Mouse (Mus musculus) embryo, embryonic 11 days (tissue): ENCODE measurements around the gene Nckap5.
A peak's percentile ranks its signal among the peaks of the same experiment; 100 is the strongest.

Experiments
- DNase-seq: peaks from one replicate; pipeline ENCODE4 v3.0.0-alpha.2; 2015

Nckap5 gene

DNA sequence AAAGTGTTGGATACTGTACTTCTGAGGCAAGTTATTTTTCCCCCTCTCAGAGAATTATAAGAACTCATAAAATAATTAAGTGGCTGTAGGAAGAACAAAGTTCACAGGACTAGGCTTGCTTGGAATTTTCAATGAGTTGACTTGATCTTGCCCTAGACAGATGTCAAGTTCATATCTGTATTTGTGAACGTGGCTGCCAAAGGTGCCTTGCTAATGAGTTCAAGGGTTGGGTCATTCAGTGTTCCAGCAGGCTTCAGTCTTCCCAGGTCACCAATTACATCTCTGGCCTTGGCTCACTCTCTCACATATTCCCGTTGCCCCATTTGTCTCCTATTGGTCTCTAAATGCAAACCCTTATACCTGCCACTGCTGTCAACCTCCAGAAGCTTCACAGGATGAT is 846.0 kb downstream of the Nckap5 start:
- DNase-seq: no peak

DNA sequence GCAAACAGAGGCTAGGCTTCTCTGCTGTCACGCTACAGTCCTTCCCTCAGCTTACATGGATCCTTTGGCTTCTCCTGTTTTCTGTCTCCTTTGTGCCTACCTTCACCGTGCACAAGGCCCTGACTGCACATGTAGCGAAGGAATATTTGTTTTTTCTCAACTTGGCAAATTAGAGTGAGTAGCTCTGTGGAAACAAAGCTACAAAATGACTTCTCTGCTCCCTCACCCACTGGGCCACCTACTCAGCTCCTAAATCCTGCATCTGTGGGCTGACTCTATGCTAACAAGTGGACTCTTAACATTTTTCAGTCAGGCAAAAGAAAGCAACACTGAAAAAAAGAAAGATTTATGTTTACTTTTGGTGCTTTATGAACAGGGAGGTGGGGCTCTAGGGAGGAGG is 856.0 kb downstream of the Nckap5 start:
- no peak for DNase-seq

DNA sequence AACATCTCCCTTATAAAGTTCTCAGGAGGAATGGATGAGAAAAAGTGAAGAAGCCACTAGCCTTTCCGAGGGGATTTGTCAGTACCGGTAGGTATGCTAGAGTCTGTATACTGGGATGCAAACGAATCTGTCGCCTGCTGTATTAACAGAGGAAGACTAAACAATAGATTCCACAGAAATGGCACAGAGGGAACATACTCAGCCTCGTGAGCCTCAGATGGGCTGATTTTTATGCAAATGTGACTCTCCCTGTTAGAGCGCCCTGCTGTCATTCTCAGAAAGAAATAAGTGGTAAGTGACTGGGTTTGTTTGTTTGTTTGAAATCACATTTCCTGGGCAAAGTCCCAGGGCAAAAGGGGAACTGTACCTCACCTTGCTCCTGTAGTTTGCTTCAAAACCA is 858.7 kb downstream of the Nckap5 start:
- no peak for DNase-seq

DNA sequence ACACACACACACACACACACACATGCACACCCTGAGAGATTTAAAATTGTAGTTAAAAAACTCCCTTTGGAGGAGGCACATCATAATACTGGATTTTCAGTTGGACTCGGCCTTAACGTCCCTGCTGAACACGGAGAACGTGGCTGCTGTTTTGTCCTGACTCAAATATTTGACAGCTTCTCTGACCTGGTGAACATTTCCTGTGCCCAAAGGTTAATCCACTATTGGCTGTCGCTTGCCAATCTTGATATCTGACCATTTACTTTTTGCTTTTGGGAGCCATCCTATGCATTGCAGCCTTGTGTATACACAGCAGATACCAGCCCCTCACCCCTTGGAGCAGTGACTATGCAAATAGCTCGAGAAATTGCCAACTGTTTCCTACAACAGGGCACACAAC is 862.9 kb downstream of the Nckap5 start:
- no peak for DNase-seq

DNA sequence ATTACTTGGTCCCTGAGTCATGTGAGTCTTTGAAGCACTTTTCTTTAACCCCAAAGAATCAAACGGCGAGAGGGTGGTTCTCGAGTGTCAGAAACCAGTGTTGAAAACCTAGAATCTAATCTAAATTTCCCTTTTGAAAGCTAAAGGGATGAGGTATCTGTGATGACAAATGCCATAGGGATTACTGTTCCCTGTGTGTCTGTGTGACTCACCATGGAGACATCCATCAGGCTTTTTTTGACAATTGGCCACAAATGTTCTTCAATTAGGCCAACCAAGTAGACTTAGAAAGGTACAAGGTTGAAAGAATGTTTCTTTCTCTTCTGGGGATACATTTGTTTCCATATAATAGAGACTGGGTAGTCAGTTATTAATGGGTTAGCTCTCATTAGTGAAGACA is 879.6 kb downstream of the Nckap5 start:
- DNase-seq: no peak

DNA sequence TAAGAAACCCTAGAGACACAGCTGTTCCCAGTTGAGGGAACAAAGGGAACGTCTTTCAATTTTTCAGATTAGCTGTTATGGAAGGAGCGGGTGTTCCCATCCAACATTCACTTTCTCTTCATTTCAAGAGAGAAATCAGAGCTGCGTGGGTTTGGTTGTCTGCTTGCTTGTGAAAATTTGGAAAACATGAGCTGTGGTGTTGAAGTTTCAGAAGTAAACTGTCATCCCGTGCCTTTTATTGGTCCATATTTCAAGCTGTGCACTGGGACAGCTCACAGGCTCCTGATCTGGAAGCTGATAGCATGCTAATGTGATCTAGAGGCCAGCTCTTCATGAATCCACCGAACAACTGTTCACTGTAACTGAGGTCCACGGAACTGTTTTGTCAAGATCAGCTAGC is 881.5 kb downstream of the Nckap5 start:
- no peak for DNase-seq

DNA sequence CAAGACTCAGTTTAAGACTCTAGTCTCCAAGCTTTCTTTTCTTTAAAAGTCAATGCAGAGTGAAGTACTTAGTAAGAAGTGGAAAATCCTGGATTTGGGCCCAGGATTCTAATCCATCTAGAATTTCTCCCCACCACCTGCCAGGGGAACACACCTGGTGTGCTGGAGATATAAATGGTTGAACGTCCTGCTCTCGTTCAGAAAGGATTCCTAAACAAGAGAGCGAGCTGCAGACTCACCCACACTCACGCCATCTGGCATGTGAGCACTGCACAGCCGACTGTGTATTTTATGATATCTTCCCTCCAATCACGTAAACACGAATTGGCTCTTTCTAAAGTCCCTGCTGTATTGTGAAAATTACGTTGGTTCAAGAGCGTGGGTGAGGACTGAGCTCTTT is 885.5 kb downstream of the Nckap5 start:
- no peak for DNase-seq

DNA sequence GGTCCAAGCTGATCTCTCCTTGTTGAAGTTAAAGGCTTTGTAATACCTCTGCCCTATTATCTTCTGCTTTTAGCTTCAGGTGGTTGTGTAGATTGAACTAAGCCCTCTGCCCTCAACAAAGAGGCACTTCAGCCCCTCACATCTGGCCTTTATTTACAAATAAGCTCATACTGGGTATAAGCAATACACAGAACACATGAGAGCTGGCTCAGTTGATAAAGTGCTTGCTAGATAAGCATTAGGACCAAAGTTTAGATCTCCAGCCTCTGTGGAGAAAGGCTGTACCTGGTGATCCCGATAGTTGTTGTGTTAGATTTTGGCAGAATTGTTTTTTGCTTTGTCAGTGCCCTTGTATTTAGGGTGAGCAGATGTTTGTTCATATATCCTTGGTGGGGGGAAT is 887.3 kb downstream of the Nckap5 start:
- no peak for DNase-seq

DNA sequence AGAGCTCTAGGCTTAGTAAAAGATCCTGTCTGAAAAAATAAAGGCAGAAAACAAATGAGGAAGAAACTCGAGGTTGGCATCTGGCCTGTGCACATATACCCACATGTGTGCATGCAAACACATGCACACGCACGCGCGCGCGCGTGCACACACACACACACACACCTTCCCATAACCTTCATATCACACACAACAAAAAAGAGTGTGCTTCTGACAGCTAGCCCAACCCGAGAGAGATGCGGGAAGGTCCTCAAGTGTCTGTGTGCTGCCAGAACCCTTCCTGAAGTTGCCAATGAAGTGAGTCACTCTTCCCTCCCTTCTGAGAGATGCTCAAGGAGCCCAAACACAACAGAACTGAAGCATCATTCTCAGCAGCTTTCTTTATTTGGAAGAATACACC is 905.1 kb downstream of the Nckap5 start:
- no peak for DNase-seq

DNA sequence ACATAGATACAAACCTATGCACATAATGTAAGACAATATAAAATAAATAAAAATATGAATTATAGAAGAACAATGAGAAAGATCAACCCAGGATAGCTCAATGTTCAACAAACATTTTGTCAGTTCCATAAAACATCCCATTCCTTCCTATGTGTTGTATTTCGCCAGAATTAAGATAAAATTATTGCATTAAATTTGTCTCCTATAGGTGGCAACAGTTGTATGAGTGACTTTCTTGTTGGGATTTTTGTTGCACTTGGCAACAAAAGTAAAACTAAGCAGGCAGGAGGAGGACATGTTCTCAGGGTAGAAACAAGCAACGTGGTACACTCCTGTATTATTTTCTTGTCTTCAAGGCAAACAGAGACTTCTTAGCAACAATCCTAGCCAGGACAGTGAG is 907.5 kb downstream of the Nckap5 start:
- no peak for DNase-seq

DNA sequence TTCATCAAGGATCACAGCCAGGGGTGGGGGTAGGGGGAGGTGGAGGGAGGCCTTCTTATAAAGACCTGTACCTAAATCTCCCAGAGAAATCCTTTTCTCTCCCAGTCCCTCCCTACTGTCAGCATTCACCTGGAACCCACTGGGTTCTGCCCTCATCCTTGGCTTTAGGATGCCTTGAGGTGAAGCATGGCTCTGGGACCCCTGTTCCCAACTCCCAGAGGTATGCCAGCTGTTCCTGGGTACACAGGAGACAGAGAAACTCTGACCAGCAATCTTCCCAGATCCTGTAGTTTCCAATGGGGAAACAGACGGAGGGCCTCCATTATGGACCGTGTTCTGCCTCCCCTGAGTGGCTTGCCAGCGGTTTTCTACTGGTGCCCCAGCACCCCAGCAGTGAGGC is 909.9 kb downstream of the Nckap5 start:
- DNase-seq: no peak

DNA sequence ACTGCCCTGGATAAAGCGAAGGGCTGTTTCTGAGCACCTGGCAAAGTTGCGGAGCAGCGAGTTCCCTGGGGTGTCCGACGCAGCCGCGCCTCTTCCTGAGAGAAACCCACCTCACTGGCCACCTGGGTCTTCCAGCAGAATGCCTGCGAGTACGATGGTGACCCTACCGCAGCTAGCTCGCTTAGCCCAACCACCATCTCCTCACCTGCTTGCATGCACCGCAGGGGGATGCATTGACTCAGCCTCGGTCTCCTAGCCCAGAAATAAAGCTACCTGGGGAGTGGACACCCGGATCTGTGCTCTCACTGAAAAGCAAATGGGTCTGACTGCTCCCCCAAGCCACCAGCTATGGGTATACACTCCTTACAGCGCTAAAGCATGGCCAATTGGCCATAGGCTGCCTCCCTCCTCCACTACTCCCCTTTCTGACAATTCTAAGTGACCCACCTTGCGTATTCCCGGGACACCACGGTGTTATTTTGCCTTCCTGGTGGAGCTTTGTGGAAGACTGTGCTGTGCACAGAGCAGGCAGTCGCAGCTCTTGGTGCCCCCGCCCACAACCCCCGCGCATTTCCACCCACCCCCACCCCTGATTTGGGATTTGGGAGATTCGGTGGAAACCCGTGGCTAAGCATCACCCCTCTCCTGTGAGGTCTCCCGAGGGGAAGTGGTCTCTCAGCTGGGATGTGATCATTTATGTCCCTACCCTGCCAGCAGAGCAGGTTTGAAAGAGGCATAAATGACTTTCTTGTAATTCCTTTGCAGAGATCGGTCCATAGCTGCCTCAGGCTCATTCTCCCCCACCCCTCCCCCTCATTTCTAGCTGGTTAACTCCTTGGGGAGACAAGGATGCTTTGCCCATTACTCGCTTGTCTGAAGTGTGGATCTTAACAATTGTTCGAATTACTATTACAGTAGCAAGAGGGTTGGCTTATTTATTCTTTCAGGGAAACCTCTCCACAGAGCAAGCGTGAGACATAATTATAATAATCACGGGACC is 917.7 kb downstream of the Nckap5 start, which contains the start of gene Lypd1:
TSS of gene Lypd1 (minus strand) at position 501 of the 1,000 bp plus-strand sequence.
- DNase-seq: peak; percentile 6

DNA sequence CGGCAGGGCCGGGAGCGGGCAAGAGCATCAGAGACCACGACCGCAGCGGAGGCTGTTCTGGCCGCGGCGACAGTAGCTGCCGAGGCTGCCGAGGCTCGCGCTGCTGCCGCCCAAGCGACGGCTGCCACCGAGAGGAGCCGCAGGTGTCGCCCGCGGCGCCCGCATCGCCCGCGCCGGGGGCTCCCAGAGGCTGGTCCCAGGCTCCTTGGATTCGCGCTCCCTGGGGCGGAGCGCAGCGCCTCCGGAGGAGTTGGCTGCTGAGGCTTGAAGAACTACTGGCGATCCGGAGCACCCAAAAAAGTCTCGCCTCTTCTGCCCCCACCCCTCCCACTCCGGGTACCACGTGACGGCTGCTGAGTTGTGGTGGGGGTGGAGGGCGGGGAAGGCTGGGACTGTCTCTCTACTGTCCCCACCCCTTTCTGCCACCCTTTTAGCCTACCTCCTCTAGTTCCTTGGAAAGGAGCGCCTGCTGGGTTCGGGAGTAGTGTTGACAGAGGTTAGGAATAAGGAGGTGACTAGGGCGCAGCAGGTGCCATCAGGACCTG is 918.6 kb downstream of the Nckap5 start:
- peak; percentile 61 for DNase-seq

DNA sequence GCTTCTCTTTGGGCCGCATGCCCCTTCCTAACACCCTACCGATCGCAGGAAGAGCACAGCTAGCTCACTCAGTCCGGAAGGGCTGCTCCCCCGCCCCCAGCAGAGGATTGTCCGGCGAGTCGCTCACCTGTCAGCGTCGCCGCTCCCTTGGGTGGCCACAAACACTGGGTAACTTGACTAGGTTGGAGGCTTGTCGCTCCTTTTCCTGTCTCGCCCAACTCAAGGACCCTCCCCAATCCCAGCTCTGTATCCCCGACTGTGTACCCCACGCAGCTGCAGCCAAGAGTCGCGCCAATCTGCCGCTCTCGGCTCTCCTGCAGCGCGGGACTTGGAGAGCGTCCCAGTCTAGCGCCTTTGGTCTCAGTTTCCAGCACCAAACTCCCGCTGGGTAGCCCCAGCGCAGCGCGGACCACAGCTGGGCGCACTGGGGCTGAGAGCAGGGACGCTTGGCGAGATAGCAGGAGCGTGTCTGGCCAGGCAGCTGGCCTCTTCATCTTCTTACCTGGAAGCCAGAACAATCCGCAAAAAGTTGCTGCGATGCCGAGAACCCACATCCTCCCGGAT is 919.2 kb downstream of the Nckap5 start:
- DNase-seq: peak; percentile 54

DNA sequence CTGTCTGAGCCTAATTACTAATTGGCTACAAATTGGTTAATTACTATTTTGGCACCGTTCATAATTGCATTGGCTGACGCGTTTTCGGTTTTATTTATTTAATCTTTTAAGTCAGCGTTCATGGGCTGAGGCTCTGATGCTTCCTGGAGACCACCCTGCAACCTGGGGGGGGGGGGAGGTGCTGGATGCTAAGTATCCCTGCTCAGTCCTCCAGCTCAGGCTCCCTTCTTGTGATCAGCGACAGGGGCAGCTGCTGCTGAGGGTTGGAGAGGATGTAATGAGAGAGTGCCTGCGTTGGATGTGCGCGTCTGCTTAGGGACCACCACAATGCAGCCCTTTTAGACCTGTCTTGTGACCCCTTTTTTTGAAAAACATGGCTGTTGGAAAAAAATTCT is 919.7 kb downstream of the Nckap5 start:
- no peak for DNase-seq

DNA sequence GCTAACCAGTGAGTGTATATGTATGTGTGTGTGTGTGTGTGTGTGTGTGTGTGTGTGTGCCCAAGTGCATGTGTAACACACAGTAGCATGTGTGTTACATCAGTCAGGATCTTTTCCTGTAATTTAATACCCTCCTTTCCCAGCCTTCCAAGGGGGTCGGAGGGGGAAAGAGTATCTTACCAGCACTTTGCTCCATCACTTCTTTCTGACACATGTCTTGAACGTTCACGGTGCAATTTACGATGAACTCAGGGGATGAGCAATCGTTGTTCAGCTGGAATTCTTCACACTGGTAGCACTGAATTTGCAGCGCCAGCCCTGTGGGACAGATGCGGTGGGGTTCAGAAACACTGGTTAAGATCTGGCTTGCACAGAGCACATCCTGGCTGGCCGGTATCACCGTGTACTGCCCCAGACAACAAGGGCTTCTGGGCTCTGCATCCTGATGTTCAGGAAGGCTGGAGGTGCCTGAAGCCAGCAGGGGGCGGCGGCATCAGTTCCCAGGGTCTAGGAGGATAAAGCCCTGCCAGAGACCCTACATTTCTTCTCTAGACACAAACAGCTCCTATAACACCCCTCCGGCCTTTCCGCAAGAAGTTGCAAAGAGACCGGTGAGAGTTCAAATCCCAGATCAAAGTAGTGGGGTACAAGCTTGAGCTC is 920.3 kb downstream of the Nckap5 start:
- DNase-seq: peak; percentile 72

DNA sequence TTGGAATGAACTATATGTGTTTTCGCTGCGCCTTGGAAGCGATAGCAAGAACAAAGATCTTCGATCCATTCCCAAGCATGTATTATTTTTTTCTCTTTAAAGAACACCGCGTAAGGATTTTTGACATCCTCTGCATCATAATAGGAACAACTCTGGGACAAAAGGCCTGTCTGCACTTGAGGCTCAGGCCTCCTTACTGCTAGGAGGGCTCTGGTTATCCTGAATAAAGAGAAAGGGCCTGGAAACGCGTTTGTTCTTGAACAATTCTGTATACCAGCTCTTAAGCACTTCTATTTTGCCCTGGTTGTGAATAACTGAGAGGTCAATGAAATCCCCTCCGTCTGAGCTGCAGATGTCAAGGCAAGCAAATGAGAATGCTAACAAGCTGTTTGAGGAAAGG is 937.4 kb downstream of the Nckap5 start:
- DNase-seq: no peak

DNA sequence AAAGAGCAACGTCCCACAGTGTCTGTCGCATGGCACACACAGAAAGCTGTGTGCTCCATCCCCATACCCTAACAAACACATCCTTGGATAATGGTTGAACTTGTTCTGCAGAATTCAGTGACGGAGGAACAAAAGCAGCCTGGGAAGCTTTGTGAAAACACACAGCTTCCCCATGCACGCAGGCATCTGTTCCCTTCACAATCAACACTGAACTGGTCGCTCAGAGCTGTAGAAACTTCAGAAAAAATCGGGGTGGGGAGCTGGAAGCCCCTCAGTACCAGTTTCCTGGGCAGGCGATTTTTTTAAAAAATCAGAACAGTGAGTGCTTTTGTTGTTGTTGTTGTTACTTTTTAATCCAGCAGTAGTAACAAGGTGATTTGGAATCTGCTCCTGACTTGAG is 960.5 kb downstream of the Nckap5 start:
- no peak for DNase-seq
